Mouse (Mus musculus): ENCODE measurements around the gene Zfp341. TPM values are rescaled to one million over a fixed set of nuclear protein-coding genes. Genes with fewer than 3 reads are reported as not detected.

Zfp341 gene
- polyA plus RNA-seq, 1 experiment from 2014 or later, result 1.5 TPM

GRCm38 (mm10) chr2:154614841-154615576 lies 1.9 kb downstream of the Zfp341 start:
- WGBS, result 71% methylated on average over 19 of the region's 19 CpGs
- Histone ChIP-seq H3K9me3 (no peaks in the 10 kb centered on the region), H3K27ac (no peak overlapping the region), H3K36me3 (no peaks in the 10 kb centered on the region), H3K4me3 (replicated peaks) (no peak overlapping the region), H3K4me2 (0 out of 2 replicates have a peak overlapping the region, but pooled peaks have one; percentile 2), H3K27me3 (no peaks in the 10 kb centered on the region; the same call in 1 of the 2 replicates), H3K4me1 (replicated peaks) (peaks cover 8% of the 10 kb centered on the region), H3K9ac (replicated peaks) (no peak overlapping the region)
- ATAC-seq (ENCODE audit: insufficient number of reproducible peaks, insufficient read depth, low FRiP score, low TSS enrichment, low read depth), result no peak

- Histone ChIP-seq H3K4me3 (replicated peaks) (no peak overlapping the region), H3K27ac (no peak overlapping the region), H3K9me3 (no peaks in the 10 kb centered on the region), H3K4me1 (replicated peaks) (peaks cover 8% of the 10 kb centered on the region), H3K4me2 (no peak overlapping the region), H3K9ac (replicated peaks) (no peak overlapping the region), H3K27me3 (no peaks in the 10 kb centered on the region), H3K36me3 (no peaks in the 10 kb centered on the region)
- ATAC-seq (ENCODE audit: insufficient number of reproducible peaks, insufficient read depth, low FRiP score, low TSS enrichment, low read depth), result no peak
- WGBS, result 93% methylated on average over 5 of the region's 5 CpGs
These were observed 2.6 kb downstream of the Zfp341 start for GRCm38 (mm10) chr2:154615674-154616073.

GRCm38 (mm10) chr2:154617061-154617460 lies 4.0 kb downstream of the Zfp341 start:
- Histone ChIP-seq H3K9me3 (no peaks in the 10 kb centered on the region), H3K4me2 (no peak overlapping the region), H3K36me3 (no peaks in the 10 kb centered on the region), H3K4me1 (replicated peaks) (peaks cover 8% of the 10 kb centered on the region), H3K27me3 (no peaks in the 10 kb centered on the region), H3K4me3 (replicated peaks) (no peak overlapping the region), H3K9ac (replicated peaks) (no peak overlapping the region), H3K27ac (no peak overlapping the region)
- no peak for ATAC-seq (ENCODE audit: insufficient number of reproducible peaks, insufficient read depth, low FRiP score, low TSS enrichment, low read depth)
- WGBS, result 87% methylated on average over 3 of the region's 3 CpGs

GRCm38 (mm10) chr2:154621684-154622083 lies 8.6 kb downstream of the Zfp341 start:
- 77% methylated on average over 5 of the region's 5 CpGs for WGBS
- no peak for ATAC-seq (ENCODE audit: insufficient number of reproducible peaks, insufficient read depth, low FRiP score, low TSS enrichment, low read depth)
- H3K9me3 ChIP-seq, result peaks cover 6% of the 10 kb centered on the region; the same call in 1 of the 2 replicates
- no peak overlapping the region for H3K9ac ChIP-seq (replicated peaks)
- no peaks in the 10 kb centered on the region for H3K4me1 ChIP-seq (replicated peaks)
- no peak overlapping the region for H3K4me3 ChIP-seq (replicated peaks)
- H3K27ac ChIP-seq, result no peak overlapping the region
- H3K27me3 ChIP-seq, result no peaks in the 10 kb centered on the region
- H3K4me2 ChIP-seq, result no peak overlapping the region
- H3K36me3 ChIP-seq, result peaks cover 27% of the 10 kb centered on the region

GRCm38 (mm10) chr2:154624137-154624536 lies 11.0 kb downstream of the Zfp341 start:
- no peaks in the 10 kb centered on the region for H3K27me3 ChIP-seq
- H3K4me1 ChIP-seq (replicated peaks), result no peaks in the 10 kb centered on the region
- H3K9me3 ChIP-seq, result peaks cover 6% of the 10 kb centered on the region; the same call in 1 of the 2 replicates
- peaks cover 41% of the 10 kb centered on the region for H3K36me3 ChIP-seq
- H3K4me2 ChIP-seq, result no peak overlapping the region
- no peak overlapping the region for H3K4me3 ChIP-seq (replicated peaks)
- ATAC-seq (ENCODE audit: insufficient number of reproducible peaks, insufficient read depth, low FRiP score, low TSS enrichment, low read depth), result no peak
- no peak overlapping the region for H3K27ac ChIP-seq
- no peak overlapping the region for H3K9ac ChIP-seq (replicated peaks)

GRCm38 (mm10) chr2:154630531-154630930 lies 17.4 kb downstream of the Zfp341 start:
- 78% methylated on average over 5 of the region's 5 CpGs for WGBS

GRCm38 (mm10) chr2:154632203-154632780 lies 19.2 kb downstream of the Zfp341 start:
- Histone ChIP-seq H3K4me1 (replicated peaks) (no peaks in the 10 kb centered on the region), H3K4me3 (replicated peaks) (no peak overlapping the region), H3K4me2 (no peak overlapping the region), H3K27ac (no peak overlapping the region), H3K27me3 (no peaks in the 10 kb centered on the region), H3K9ac (replicated peaks) (no peak overlapping the region), H3K36me3 (peaks cover 63% of the 10 kb centered on the region), H3K9me3 (no peaks in the 10 kb centered on the region)
- no peak for ATAC-seq (ENCODE audit: insufficient number of reproducible peaks, insufficient read depth, low FRiP score, low TSS enrichment, low read depth)
- WGBS, result 89% methylated on average over 16 of the region's 16 CpGs

More at GRCm38 (mm10) chr2:154630531-154630930, 17.4 kb downstream of the Zfp341 start:
- H3K4me3 ChIP-seq (replicated peaks), result no peak overlapping the region
- H3K27ac ChIP-seq, result no peak overlapping the region
- ATAC-seq (ENCODE audit: insufficient number of reproducible peaks, insufficient read depth, low FRiP score, low TSS enrichment, low read depth), result no peak
- peaks cover 60% of the 10 kb centered on the region for H3K36me3 ChIP-seq
- H3K4me1 ChIP-seq (replicated peaks), result no peaks in the 10 kb centered on the region
- H3K9ac ChIP-seq (replicated peaks), result no peak overlapping the region
- H3K4me2 ChIP-seq, result no peak overlapping the region
- H3K9me3 ChIP-seq, result no peaks in the 10 kb centered on the region
- H3K27me3 ChIP-seq, result no peaks in the 10 kb centered on the region

- H3K9ac ChIP-seq (replicated peaks), result no peak overlapping the region
- peaks cover 66% of the 10 kb centered on the region for H3K36me3 ChIP-seq
- no peak overlapping the region for H3K4me2 ChIP-seq
- H3K4me1 ChIP-seq (replicated peaks), result no peaks in the 10 kb centered on the region
- peaks cover 3% of the 10 kb centered on the region; the same call in 1 of the 2 replicates for H3K9me3 ChIP-seq
- no peaks in the 10 kb centered on the region for H3K27me3 ChIP-seq
- 88% methylated on average over 5 of the region's 5 CpGs for WGBS
- H3K4me3 ChIP-seq (replicated peaks), result no peak overlapping the region
- ATAC-seq (ENCODE audit: insufficient number of reproducible peaks, insufficient read depth, low FRiP score, low TSS enrichment, low read depth), result no peak
- no peak overlapping the region for H3K27ac ChIP-seq
These were observed 20.1 kb downstream of the Zfp341 start for GRCm38 (mm10) chr2:154633039-154633742.

- Histone ChIP-seq H3K27ac (no peak overlapping the region), H3K9me3 (peaks cover 7% of the 10 kb centered on the region; the same call in 1 of the 2 replicates), H3K4me2 (no peak overlapping the region), H3K36me3 (peaks cover 66% of the 10 kb centered on the region), H3K4me3 (replicated peaks) (no peak overlapping the region), H3K4me1 (replicated peaks) (no peaks in the 10 kb centered on the region), H3K9ac (replicated peaks) (no peak overlapping the region), H3K27me3 (no peaks in the 10 kb centered on the region)
- ATAC-seq (ENCODE audit: insufficient number of reproducible peaks, insufficient read depth, low FRiP score, low TSS enrichment, low read depth), result no peak
- 92% methylated on average over 9 of the region's 9 CpGs for WGBS
These were observed 21.0 kb downstream of the Zfp341 start for GRCm38 (mm10) chr2:154633876-154634644.

GRCm38 (mm10) chr2:154635826-154636225 lies 22.7 kb downstream of the Zfp341 start:
- Histone ChIP-seq H3K9me3 (peaks cover 7% of the 10 kb centered on the region; the same call in 1 of the 2 replicates), H3K9ac (replicated peaks) (no peak overlapping the region), H3K4me3 (replicated peaks) (no peak overlapping the region), H3K4me2 (no peak overlapping the region), H3K27me3 (no peaks in the 10 kb centered on the region), H3K4me1 (replicated peaks) (no peaks in the 10 kb centered on the region), H3K27ac (no peak overlapping the region), H3K36me3 (peaks cover 66% of the 10 kb centered on the region)
- 94% methylated on average over 2 of the region's 2 CpGs for WGBS
- ATAC-seq (ENCODE audit: insufficient number of reproducible peaks, insufficient read depth, low FRiP score, low TSS enrichment, low read depth), result no peak

- Histone ChIP-seq H3K27me3 (no peaks in the 10 kb centered on the region), H3K9me3 (peaks cover 7% of the 10 kb centered on the region; the same call in 1 of the 2 replicates), H3K4me2 (no peak overlapping the region), H3K4me1 (replicated peaks) (no peaks in the 10 kb centered on the region), H3K27ac (no peak overlapping the region), H3K36me3 (peaks cover 60% of the 10 kb centered on the region), H3K9ac (replicated peaks) (no peak overlapping the region), H3K4me3 (replicated peaks) (no peak overlapping the region)
- WGBS, result 92% methylated on average over 3 of the region's 3 CpGs
- ATAC-seq (ENCODE audit: insufficient number of reproducible peaks, insufficient read depth, low FRiP score, low TSS enrichment, low read depth), result no peak
These were observed 25.4 kb downstream of the Zfp341 start for GRCm38 (mm10) chr2:154638521-154638920.
